Mouse (Mus musculus) heart, postnatal 14 days (tissue): Measurements from ENCODE around the gene Gabbr2. TPM values are rescaled to one million over a fixed set of nuclear protein-coding genes. Genes with fewer than 3 reads are reported as not detected.

ENCODE experiments used
- DNase-seq, 2 experiments: peaks; one replicate each; pipeline ENCODE4 v3.0.0; 2021 to 2022
- intact Hi-C: fragments of 180-260 bp; cut with DNase I; formaldehyde crosslinking; loops from one replicate; pipeline ENCODE4 v1.15.1; 2025
- total RNA-seq, 2 experiments: library from RNA; stranded (reverse); gene quantifications; 2 replicates each; pipeline ENCODE4 v1.2.3; 2021

Gene Gabbr2
- total RNA-seq, 2 experiments from 2014 or later: 0.05 TPM; not detected in 1

DNA sequence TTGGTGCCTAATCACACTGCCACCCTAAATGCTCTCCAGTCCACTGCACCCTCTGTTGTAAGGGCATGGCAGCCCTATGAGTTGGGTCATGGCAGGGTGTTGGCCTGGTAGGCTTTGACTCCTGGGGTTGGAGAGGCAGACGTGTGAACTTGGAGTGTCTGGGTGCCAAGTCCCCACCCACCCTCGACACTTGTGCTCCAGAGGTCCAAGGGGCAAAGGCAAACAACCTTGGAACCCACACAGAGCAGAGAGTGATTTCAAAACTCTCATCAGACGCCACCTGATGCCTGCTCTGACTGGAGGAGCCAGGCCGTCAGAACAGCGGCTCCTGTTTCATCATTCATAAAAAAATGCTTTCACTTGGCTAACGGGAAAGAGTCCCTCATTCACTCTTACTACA lies 121.5 kb downstream of the Gabbr2 start:
- DNase-seq: no peak
- intact Hi-C loops: no loop called here

DNA sequence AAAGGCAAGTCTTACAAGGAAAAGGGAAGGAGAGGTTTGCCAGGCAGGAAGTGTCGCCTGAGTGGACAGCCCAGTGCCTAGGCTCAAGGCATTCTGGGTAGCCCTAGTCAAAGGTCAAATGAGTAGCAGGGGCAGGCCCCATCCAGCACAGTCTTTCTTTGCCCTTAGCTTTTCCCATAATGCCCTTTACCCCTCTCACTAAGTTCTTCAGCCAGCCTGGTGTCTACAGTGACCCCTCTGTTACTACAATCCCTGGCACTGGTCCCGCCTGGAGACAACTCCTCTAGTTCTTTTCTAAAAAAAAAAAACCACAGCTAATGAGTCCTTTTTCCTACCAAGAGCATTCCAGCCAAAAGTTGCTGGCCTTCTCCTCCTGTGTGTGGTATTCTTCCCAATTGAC lies 122.3 kb downstream of the Gabbr2 start:
- intact Hi-C loops: no loop called here
- no peak for DNase-seq

DNA sequence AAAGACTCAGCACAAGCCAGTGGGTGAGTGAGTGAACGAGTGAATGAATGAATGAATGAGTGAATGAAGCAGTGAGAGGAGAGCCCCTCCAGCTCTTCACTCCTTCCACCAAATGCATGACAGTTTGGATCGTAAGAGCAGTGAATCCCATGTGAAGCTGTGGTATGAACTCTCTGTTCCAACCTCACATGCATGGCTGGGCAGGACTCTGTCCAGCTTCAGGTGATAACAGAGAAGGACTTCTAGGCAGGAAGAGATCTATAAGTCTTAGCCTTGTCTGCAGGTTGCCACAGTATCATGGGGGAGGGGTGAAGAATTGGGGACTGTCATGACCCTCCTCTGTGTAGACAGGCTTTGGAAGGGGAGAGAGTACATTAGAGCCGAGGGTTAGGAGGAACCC lies 122.8 kb downstream of the Gabbr2 start:
- no peak for DNase-seq
- intact Hi-C loops: no loop called here

DNA sequence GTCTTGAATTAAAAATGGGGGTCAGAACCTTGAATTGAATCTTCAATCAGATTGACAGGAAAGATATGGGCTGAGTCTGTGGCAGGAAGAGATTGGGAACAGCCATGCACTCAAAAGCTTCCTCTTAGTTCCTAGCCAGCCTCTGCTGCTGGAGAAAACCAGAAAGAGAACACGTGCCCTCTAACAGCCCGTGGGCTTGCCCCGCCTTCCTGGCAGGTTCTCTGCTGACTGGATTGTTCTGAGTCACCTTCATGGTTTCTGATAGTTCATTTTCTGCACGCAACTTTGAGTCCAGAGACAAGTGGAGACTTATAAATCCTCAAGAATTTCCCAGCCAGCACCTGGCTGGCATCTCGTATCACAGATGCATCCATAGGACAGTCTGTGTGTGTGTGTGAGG lies 123.5 kb downstream of the Gabbr2 start:
- DNase-seq: no peak
- intact Hi-C loops: no loop called here

DNA sequence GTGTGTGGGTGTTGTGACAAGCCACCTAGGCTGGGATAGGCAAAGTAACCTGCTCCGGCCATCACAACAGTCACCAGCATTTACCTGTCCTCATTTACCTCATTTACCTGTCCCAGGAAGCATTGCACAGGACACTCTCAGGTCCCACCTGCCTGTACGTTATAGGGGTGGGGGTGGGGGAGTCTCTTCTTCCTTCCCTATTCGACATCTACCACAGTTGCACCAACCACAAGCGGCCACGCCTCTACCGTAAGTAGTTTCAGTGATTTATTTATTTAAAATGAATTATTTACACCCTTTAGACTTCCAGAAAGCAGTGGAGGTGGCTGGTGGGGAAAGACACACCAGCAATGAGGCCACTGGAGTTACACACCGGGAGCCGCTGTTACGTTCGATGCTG lies 123.9 kb downstream of the Gabbr2 start:
- DNase-seq: no peak
- intact Hi-C loops: no loop called here

DNA sequence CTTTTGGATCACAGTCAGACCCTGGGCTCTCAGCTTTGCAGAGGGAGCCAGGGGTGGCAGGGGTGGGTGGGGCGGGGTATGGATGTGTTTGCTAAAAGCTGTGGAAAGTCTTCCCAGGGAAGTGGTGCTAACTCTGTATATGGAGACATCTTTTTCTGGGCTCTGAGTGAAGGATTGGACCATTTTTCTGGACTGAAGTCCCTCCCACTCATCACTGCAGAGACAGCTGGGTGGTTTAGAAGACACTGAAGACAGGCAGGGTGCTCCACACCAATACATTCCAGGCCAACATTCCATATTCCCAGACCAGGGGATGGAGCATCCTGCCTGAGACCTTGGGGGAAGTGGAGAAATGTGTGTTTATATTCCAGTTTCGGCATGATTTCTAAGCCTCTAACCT lies 125.6 kb downstream of the Gabbr2 start:
- intact Hi-C loops: no loop called here
- no peak for DNase-seq

DNA sequence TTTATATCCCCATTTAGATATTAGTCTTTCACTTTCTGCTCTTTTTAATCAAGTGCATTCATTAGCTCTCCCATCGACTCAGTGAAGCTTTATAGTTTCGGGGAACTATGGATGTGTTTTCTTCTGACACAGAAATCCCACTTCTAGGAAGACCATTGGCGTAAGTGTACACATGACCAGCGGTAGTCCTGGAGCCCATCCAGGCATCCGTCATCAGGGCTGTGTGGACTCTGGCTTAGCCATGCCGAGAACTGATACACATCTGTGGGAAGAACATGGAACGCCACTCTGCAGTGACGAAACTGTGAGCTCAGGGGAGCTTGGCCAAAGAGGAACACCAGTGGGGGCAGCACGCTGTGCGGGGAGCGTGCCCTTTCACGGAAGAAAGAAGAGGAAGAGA lies 128.0 kb downstream of the Gabbr2 start:
- intact Hi-C loops: no loop called here
- DNase-seq: peak in 1 of 2 experiments; percentile 19

DNA sequence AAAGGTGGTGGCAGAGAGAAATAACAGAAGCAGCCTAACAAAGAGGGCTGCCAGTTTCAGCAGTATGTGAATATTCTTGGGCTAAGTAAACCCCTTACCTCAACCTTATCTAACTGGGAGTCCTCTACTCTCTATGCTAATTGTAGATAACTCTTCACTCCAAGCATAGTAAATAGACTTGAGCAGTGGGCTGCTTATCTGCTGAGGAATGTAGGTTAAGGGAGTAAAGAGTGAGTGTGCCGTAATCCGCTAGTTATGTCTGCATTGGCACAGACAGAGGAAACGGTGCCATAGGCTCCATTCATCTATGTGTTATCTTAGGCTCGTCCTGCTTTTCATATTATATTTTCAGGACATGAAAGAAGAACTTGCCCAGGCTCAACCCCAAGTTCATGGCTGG lies 129.0 kb downstream of the Gabbr2 start:
- intact Hi-C loops: no loop called here
- no peak for DNase-seq

DNA sequence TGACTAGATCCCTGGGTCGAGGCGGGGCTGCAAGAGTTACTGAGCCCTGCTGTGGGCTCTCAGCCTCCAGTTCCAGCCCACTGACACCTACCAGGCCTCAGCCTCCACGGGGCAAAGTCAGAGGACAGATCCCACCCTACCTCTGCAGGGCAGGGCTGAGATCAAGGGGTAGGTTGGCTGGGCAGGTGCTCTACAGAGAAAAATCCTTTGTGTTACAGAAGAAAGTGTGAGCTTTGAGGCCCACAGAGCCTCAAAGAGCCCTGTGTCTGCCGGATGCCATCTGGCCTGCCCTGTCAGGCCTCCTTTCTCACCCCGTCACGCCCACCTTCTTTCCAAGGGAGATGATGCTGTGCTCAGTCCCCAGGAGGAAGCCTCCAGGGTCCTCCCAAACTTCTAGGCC lies 131.1 kb downstream of the Gabbr2 start:
- DNase-seq: no peak
- intact Hi-C loops: no loop called here

DNA sequence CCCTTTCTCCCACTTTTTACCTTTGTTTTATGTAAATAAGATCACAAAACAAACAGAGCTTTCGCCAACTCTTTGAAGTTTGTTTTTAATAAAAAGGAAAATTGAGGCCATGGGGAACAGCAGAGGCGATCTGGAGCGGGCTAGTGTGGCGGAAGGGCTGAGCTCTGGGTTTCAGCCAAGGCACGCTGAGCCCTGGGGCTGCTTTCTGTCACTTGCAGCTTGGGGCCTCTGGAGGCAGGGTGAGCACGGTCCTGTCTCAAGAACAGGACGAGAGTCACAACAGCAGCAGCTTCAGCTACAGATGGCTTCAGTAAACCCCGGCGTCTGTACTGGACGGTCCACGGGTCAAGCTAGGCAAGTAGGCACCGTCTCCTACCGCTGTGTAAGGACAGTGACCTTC lies 132.8 kb downstream of the Gabbr2 start:
- intact Hi-C loops: no loop called here
- DNase-seq: peak; percentile 63 to 70

DNA sequence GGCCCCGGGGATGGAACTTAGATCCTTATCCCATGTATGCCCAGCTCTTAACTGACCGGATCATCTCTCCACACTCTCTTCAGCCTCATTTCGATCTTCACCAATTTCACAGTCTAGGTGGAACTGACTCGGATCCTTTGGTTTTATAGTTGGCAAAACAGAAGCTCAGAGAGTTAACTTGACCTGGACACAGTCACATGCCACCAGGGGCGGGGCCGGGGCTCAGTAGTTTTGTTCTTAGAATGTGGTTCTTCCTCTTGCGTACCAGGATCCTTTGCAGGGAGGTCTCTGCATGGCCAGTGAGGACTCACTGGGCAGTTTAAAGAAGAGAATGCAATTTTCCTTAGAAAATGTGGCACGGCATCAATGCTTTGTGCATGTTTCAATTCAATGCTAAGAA lies 135.5 kb downstream of the Gabbr2 start:
- intact Hi-C loops: no loop called here
- DNase-seq: no peak

DNA sequence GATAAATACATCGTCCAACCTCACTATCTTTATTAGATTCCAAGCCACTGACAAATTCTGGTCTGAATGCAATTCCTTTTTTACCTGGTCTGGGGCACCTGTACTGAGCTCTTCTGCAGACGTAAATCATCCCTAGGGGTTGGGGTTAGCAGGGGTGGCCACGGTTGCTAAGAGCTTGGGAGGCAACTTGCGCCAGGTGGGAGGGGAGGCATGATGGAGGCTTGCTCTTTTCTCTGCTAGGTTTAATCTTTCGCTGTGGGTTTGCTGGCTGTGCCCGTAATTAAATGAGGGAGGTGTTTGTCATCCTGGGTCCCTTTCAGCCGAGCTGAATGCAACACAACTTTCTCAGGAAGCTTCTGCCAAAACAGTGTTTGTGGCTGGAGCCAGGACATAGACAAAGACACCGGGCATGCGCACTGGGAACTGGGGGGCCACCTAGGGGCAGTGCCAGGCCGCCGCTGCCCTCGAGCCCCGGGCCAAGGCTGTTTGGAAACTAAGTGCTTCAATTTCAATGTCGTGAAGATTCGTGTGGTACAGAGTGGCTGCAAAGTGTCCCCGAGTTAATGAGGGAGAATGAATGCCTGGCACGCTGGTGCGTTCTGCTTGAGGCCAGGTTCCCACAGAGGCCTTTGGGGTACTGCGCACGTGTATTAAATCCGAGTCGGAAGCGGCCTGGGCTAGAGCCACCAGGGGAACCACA lies 136.8 kb downstream of the Gabbr2 start:
- intact Hi-C loops: no loop called here

DNA sequence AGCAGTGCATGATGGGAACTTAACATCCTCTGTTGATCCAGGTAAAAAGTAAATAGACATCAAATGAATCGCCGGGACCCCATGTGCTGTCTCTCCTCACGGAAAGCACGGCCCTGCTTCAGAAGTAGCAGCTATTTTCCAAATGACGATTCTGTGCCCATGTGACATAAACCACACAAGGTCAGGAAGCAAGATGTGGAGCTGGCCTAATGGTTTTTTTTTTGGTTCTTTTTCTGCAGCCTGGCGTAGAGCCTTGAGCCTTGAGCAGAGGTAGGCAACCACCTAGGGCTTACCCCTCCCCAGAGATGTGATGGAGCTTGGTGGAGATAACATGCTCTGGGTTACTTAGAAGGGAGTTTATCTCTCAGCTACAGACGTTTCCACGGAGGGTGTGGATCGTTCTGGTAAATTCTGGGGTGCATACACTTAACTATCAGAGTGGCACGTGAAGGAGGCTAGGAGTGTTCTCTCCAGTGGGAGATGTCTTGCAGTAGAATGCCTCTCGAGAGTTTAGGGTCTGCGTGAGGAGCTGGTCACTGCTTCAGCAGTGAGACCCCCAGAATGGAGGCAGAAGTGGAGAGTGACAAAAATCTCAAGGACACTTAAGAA lies 137.7 kb downstream of the Gabbr2 start:
- DNase-seq: no peak
- intact Hi-C loops: no loop called here

More for the DNA sequence above, 136.8 kb downstream of the Gabbr2 start:
- DNase-seq: no peak

DNA sequence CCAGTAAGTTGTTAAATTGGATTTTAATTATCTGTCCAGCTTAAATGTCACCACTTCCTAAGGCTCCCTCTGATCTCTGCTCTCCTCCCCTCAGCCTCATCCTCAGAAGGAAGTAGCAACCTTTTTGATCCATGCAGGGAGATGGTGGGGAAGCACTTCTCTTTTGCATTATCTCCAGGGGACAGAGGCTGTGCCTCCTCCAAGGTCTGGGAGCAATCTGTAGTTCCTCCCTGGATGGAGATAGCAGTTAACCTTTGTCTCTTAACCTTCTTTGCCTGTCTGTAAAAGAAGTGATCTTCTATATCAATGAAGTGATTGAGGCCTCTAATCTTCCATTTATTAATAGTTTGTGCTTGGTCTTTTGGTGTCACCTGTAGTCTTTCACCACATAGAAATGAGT lies 143.9 kb downstream of the Gabbr2 start:
- intact Hi-C loops: no loop called here
- no peak for DNase-seq

DNA sequence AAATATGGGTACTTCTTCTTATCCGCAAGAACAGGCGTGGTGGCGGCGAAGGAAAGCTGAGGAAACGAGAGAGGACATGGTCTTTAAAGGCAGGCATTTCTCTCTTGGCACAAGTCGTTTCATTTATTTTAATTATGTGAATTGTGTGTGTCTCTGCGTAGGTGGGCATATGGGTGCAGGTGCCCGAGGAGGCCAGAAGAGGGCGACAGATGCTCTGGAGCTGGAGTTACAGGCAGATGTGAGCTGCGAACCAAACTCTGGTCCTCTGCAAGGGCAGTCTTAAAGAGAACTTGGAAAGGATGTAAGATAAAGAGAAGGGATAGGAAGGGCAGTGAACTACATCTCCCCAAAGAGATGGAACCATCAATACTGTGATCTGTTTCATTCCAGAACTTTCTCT lies 145.3 kb downstream of the Gabbr2 start:
- intact Hi-C loops: no loop called here
- DNase-seq: no peak

DNA sequence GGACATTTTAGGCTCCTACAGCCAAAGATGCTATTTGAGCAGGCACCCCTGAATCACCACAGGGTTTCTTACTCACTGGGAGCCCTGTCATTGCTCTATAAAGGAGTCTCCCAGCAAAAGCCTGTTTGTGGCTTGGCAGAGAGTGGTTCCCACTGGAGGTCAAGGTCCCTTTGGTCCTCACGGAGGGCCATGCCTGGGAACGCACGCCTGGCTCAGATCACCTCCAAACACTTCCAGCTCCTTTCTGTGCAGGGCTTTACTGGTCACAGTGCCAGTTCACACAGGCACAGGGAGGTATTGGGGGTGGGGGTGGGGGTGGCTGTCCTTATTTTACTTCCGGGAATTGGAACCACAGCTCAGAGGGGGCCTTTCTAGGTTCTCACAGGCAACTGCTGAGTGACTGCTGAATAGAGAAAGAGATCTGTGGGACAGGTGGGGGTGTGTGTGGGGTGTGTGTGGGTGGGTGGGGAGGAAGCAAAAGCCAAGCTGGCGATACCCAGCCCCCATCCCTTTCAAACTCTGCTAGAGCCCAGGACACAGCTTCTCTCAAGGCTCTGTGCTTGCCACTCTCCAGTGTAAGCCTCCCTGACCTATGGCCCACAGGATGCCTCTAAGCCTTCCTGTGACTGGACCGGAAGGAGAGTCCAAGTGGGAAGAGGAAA lies 146.6 kb downstream of the Gabbr2 start:
- intact Hi-C loops: no loop called here
- DNase-seq: no peak

DNA sequence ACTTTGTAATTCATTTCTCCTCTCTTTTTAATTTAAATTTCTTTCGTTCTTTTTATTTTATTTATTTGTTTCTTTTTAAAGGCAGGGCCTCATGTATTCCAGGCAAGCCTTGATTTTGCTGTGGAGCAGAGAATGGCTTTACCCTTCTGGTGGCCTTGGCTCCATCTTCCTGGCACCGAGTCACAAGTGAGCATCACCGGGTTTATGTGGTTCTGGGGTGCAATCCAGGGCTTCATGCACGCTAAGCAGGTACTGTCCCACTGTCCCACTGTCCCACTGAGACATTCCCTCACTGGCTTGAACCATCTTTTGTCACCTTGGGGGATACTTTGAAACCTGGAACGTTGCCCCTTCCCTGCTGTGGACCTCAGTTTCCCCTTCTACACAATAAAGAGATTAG lies 147.1 kb downstream of the Gabbr2 start:
- intact Hi-C loops: no loop called here
- DNase-seq: no peak

DNA sequence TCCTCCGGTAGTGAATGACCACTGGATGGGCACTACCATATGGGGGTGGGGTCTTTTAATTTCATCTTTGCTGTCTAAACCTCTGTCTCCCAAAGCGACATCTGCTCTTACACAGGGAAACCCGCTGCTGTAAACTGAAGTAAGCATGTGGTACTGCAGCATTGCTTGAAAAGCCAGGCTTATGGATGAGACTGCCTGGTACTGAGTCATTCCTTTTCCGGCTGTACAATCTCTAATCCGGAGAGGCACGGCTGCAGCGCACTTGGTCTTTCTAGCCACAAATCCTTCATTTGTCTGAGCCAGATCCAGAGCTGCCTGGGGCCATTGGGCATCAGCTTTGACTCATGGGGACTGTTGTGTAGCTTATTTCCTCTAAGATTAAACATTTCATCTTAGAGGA lies 149.1 kb downstream of the Gabbr2 start:
- intact Hi-C loops: no loop called here
- no peak for DNase-seq

DNA sequence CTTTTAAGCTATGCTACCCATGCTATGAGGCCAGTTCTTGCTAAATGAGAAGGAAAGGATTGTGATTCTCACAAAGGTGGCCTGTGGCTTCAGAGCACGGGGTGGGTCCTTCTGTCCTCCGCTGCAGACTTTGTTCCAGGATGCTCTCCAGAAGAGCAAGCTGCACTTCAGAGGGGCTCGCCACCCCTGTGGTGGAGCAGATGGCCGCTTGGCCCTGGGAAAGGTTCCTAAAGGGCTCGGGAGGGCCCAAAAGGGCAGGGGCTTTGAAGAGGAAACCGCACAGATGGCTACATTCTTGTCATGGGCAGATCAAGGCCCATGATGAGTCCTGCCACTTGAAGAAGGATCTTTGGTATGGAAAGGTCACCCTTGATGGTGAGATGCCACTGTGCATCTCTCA lies 151.5 kb downstream of the Gabbr2 start:
- intact Hi-C loops: no loop called here
- no peak for DNase-seq

DNA sequence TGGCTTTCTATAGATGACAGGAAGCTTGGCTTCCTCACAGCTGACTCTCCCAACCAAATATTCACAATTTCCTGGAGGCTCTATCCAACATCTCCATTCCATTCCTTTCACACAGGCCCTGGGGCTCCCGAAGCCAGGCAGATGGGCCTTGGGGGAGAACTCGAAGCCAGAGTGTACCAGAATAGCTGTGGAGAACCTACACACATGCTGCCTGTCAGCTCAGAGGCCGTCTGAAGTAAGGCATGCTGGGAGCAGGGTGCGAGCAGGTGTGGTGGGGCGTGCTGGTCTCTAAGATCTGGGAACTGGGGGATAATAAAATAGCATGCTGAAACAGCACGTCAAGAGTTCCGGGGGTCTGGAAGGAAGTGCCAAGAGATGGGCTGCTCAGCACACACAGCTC lies 154.3 kb downstream of the Gabbr2 start:
- intact Hi-C loops: no loop called here
- no peak for DNase-seq

DNA sequence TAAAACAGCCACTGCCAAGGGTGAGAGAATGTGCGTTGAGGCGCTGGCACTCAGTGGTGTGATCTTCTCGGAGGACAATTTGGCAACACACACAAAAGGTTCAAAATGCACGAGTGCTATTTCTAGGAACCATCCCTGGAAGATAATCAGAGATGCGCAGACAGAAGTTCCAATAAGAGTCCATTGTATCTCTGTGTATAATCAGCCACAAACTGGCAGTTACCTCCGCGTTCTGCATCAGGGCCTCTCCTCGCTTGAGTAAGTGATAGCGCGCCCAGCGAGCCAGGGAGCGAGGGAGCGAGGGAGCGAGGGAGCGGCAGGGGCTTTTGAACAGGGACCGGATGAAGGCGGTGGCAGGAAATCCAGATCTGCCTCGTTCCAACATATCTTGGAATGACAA lies 155.6 kb downstream of the Gabbr2 start:
- no peak for DNase-seq
- intact Hi-C loops: no loop called here

DNA sequence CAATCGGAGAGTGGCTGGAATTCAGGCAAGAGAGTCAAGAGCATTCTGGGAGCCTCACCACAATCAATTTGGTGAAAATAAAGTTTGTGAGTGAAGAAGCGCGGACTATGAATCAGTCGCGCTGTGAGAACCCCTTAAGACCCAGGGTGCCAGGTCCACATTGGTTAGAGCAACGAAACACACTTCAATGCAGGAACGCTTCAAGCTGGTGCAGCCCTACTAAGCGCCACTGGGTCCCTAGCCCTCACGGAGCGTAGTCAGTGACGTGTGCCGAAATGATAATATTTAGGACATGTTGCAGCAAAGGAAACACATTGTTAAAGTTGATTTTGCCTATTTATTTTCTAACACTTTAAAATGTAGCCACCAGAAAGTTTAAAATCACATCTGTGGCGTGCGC lies 156.6 kb downstream of the Gabbr2 start:
- intact Hi-C loops: no loop called here
- no peak for DNase-seq
